Mouse (Mus musculus): ENCODE data around the gene Iqcf3. TPM values are rescaled to one million over a fixed set of nuclear protein-coding genes. Genes with fewer than 3 reads are reported as not detected.

The Iqcf3 gene
- total and polyA plus RNA-seq, 3 experiments = not detected

DNA sequence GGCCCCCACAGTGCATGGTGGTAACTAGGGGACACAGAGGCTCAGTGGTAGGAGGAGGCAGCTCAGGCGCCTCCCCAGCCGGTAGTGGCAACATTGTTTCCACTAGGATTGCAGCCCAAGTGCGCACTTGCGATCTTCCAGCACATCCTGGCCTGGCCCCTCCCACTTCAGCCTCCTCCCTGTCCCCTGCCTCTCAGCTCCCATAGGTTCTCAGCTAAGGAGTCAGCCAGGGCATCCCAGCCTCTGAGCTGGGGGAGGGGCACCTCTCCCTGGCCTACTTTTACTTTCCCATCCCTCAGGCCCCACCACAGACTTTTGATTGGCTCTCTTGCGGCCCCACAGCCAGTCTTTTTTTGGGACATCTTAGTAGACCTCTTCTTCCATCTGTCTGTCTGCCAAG is 89.5 kb downstream of the Iqcf3 start:
- peak; percentile 70 for DNase-seq

DNA sequence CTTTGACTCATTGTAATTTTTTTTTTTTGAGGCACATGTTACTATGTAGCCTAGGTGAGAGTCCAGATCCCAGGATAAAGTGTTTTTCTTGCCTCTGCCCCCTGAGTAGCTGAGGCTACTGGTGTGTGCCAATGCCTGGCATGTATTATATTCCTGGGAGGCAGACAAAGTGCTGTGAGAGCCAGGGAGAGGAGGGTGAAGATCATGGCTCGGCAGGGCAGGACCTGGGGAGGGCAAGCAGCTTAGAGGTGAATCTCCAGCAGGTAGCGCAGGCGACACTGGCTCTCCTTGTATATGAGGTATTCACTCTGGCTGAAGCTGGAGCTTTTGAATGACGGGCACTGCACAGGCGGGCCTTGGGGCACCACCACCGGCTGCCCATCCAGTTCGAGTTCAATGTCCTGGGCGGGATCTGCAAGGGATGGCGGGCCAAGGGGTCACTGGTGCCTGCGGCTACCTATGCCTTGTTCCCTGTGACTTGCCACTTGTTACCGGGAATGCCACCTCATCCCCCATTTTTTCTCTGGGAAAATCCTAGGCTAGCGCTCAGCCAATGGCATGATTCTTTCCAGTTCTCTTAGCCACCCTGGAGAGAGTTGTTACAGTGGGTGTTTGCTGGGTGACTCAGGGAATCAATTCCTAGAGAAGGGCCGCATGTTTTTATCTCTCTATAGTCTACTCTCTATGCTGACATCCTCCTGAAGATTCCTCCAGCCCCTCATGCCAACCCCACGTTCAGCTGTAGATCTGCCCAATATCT is 90.3 kb downstream of the Iqcf3 start:
- peak; percentile 1 for DNase-seq

DNA sequence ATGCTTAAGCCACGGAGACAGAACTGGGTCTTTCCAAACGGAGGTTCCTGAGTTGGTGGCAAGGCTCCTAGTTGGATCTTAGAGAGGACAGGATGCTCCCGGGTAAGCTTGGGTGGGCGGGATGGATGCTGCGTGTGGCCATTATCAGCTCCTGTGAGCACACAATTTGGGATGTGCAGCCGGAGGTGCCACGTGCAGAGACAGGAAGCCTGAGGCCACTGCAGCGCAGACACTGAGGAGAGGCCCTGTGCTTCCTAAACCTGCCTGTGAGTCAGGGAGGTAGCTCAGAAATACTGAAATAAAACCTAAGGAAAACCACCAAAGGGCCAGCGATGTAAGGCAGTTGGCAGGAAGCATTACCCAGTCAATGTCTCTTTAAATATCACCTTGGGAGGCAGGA is 91.7 kb downstream of the Iqcf3 start:
- peak; percentile 1 for DNase-seq

DNA sequence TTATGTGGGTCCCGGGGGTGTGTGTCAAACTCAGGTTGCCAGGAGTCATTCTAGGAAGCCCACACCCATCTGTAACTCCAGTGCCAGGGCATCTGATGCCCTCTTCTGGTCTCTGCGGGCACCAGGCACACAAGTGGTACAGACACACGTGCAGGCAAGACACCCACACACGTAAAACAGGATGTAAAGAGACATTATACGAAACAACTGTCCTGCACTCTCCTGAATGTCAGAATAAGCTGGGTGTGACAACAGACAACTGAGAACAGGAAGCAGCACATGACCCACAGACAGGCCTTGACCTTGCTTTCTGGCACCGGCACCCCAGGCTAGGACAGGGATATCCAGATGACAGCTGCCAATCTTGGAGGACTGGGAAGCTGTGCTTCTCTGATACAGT is 92.1 kb downstream of the Iqcf3 start:
- DNase-seq = peak; percentile 4

GRCm38 (mm10) chr9:106467746-106468145 is 93.7 kb downstream of the Iqcf3 start:
- no peak for DNase-seq

GRCm38 (mm10) chr9:106466721-106467120 is 94.7 kb downstream of the Iqcf3 start:
- DNase-seq = no peak

DNA sequence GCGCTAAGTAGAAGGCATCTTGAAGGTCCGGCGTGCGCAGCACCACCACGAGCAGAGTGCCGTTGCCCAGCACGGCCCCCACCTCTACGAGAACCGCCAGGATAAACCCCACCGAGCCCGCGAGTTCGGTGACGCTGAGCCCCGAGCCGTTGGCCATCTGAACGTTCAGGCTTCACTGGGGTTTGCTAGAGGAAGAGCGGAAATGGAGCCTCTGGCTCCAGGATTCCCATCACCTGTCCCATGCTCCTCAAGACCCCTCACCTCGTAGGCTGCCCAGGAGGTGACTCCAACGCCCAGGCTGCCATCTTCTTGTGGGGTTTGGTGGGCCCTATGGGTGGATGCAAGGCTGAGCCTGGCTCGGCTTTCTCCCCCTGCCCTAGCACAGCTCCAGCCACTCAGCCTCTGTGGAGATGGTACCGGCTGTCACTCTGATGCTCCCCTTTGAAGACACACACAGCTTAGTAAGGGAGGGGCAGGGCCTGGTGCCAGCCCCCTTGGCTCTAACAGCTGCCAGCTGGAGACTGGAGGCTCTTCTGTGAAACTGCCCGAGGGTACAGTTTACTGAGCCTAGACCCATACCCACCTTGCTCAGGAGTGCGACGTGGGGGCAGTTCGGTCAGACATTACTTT is 95.7 kb downstream of the Iqcf3 start, which contains the start of gene Gpr62:
Gpr62 (minus strand) TSS at position 368 of the 630 bp plus-strand sequence.
- no peak for DNase-seq

GRCm38 (mm10) chr9:106464751-106465541 is 96.5 kb downstream of the Iqcf3 start:
- DNase-seq = peak; percentile 69

- DNase-seq = no peak
Observed at GRCm38 (mm10) chr9:106463122-106464063, 98.0 kb downstream of the Iqcf3 start.

DNA sequence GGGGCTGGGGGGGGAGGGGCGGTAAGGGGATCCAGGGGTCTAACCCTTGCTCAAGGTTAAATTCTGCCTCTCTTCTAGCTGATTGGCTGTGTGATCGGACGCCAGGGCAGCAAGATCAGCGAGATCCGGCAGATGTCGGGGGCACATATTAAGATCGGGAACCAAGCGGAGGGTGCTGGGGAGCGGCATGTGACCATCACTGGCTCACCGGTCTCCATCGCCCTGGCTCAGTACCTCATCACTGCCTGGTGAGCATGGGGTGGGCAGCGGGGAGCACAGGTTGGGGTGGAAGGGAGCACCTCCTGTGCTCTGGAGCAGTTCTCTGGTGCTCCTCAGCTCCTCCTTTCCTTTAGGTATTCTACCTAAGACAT is 99.0 kb downstream of the Iqcf3 start:
- no peak for DNase-seq

DNA sequence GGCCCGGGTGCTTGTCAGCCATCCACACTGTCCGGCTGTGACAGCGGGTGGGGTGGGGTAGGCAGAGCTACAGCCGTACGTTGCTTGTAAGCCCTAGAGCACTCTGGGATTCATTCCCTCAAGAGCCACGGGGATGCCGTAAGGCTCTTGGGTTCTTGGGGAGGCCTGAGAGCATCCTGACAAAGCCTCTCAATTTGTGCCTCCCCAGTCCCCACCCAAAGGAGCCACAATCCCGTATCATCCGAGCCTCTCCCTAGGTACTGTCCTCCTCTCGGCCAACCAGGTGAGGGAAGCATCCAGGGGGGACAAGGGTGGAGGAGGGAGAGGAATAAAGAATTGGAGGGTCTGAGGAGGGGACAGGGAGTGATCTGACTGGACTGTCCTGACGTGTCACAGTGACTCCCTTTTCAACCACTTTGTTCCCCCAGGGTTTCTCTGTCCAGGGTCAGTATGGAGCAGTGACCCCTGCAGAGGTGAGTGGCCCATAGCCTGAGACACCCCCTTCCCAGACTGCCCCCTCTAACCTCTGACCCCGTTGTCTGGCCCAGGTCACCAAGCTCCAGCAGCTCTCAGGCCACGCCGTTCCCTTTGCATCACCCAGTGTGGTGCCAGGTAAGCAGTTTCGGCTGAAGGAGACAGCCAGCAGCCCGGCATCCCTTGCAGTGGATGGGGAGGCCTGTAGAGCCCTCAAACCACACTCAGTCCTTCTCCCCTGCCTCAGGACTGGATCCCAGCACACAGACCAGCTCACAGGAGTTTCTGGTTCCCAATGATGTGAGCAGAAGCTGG is 99.6 kb downstream of the Iqcf3 start:
- no peak for DNase-seq

DNA sequence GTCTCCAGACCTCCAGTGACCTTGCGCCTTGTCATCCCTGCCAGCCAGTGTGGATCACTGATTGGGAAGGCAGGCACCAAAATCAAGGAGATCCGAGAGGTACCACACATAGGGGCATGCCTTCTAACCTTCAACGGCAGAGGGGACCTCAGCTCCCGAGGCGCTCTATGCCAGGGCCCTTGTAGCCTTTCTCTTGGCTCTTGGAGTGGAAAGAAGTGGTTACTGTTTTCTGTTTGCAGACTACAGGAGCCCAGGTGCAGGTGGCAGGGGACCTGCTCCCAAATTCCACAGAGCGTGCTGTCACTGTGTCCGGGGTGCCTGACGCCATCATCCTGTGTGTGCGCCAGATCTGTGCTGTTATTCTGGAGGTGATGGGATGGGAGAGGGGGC is 100.4 kb downstream of the Iqcf3 start:
- no peak for DNase-seq

DNA sequence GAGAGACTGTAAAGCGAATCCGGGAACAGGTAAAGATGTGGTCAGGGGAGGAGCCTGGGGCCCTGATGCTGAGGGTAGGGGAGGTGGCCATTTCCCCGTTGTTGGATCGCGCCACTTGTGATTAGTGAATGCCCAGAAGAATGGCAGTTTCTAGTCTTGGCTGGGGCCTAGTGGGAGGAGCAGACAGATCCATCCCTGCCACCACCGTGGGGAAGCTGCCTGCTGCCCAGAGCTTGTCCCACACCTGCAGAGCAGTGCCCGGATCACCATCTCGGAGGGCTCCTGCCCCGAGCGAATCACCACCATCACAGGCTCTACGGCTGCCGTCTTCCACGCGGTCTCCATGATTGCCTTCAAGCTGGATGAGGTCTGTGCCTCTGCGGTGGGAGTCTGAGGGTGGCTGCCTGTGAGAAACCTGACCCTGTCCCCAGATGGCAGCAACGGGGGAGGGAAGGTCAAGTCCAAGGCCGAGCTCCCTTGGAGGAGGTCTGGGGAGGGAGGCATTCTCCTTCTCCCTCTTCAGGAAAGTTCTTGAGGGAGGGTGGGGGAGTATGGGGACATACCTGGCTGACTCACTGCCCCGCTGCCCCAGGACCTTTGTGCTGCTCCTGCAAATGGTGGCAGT is 100.9 kb downstream of the Iqcf3 start:
- DNase-seq = no peak

DNA sequence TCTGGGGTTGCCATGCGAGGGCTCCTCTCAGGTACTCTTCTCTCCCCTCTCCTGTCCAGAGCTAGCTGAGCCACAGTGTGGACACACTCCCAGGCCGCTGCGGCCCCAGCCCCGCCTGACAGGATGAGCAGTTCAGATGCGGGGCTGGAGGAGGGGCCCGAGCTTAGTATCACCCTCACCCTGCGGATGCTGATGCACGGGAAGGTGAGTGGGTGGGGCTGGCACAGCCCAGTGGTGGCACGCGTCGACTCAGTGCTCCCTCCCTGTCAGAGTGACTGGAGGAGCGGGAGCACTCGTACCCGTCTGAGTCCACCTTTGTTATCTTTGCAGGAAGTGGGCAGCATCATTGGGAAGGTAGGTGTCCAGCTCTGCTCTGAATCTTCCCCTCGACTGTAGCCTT is 101.5 kb downstream of the Iqcf3 start:
- DNase-seq = no peak

- no peak for DNase-seq
Observed at GRCm38 (mm10) chr9:106457920-106458319, 103.5 kb downstream of the Iqcf3 start.

DNA sequence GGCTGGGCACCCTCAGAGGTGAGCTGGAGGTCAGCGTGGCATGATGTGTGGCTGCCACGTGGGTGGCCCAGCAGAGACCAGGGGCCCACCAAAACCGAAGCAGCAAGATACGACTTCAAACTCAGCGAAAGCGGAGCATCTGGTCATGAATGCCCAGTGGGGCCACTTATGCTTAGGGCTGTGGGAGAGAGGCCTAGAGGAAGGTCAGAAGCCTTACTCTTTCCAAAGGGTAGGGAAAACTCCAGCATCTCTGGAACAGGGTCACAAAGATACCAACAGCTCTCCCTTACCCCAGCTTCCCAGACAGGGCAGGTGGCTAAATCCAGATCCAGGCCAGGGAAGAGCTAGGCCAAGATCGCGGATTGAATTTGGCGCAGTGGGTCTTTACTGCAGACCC is 104.3 kb downstream of the Iqcf3 start:
- DNase-seq = no peak

DNA sequence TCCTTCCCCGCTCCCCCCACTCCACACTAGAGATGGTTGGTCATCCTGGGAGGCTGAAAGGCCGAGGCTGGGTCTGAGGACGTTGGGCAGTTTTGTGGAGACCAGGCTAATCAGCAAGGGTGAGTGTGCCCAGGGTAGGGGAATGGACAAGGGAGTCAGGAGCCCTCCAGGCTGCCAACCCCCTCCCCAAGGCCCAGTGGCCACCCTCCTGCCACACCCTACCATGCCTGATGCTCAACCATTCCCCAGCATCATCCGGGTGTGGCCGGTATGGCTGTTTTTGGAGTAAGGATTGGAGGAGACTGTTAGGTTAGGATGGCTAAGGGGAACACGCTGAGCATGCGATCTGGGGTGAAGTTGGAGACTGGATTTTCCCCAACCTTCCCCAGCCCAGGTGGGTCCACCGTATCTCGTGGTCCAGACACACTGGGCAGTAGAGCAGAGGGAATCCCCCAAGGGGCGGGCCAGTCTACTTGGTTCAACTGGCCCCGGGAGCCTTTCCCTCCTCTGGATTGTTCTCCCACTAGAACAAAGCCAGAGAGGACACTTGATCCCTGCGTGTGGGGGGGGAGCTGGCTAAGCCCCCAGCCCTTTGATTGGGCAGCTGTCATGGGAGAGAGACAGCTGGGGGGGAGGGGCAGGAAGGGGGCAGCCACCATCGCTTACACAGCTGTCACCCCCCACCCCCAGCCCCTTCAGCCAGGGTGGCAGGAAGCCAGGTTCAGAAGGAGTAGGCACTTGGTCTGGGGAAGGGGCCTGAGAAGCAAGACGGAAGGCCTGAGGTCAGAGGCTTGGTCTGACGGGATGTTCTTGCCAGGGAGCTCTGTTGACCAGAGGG is 104.9 kb downstream of the Iqcf3 start:
- no peak for DNase-seq

DNA sequence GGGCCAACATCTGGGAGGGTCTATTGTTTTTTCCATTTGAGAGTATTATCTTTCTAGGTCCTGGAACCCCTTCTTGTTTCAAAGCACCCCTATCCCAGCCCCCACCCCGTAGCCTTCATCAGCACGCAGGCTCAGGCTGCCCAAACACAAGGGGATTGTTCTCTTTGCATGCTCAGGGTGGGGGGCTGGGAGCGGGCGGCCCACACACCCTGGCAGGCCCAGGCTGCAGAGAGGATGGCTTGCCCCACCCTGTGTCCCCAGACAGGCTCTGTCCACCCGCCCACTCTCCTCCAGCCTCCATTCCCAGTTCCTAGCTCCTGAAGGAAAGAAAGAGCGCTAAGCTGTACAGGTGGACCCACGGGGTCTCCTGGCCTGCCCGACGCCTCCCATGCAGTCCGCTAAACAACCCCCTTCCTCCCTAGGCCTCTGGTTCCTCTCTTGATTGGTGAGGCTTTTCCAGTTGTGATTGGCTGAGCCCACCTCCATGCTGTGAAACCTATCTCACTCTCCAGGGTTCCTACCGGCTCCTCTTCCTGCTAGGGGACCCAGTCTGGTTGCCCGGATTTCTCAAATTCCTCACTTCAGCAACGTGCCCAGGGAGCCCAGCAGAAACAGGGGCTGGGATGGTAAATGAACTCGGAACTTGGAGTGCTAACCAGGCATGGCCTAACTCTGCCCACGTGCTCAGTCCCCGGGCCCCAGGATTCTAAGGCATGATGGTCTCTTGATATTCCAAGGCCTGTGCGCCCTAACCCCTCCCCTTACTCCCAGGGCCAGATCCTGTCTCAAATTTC is 106.3 kb downstream of the Iqcf3 start:
- DNase-seq = no peak

All from adrenal gland, adult 2 months (tissue).